Mouse (Mus musculus) cerebellum, adult 2 months (tissue): ENCODE measurements at regions not wholly inside any gene's neighbourhood (a gene's known extent, or its start where the extent isn't known, plus 50 kb on each side); places are given as distances from the start of the nearest gene placed in this dataset.
A peak's percentile ranks its signal among the peaks of the same experiment; 100 is the strongest.

Source experiments
- DNase-seq, 2 experiments: peaks; one replicate each; pipeline ENCODE4 v3.0.0; 2021
- H3K27ac ChIP-seq: fragments of 200-500 bp; 2 replicates; pipeline ENCODE4 v1.5.1; 2012; ENCODE audit warnings: low read length, control low read depth, inconsistent platforms; ENCODE audit not compliant: insufficient read depth
- H3K27me3 ChIP-seq: fragments of 200-500 bp; 2 replicates; pipeline ENCODE4 v1.6.1; 2012; ENCODE audit warnings: inconsistent platforms, mild to moderate bottlenecking, low read length, moderate library complexity; ENCODE audit not compliant: control insufficient read depth, insufficient read depth
- H3K4me1 ChIP-seq: fragments of 200-500 bp; 2 replicates; pipeline ENCODE4 v1.6.1; 2011; ENCODE audit warnings: low read length; ENCODE audit not compliant: control insufficient read depth, insufficient read depth
- H3K4me3 ChIP-seq: fragments of 200-500 bp; replicated peaks from 2 replicates; pipeline ENCODE3; 2011; ENCODE audit warnings: mild to moderate bottlenecking, low read depth, low read length, control low read depth; ENCODE audit not compliant: insufficient read depth
- CTCF ChIP-seq: fragments of 200-500 bp; IDR thresholded peaks from 2 replicates; pipeline ENCODE4 v1.5.1; 2011; ENCODE audit warnings: low read depth, mild to moderate bottlenecking, control low read depth, low read length, moderate library complexity, borderline replicate concordance; ENCODE audit not compliant: insufficient read depth
- POLR2A ChIP-seq: fragments of 200-500 bp; IDR thresholded peaks from 2 replicates; pipeline ENCODE4 v1.6.1; 2011; ENCODE audit warnings: low read length, control low read depth, borderline replicate concordance; ENCODE audit not compliant: insufficient read depth
- WGBS: fragments of 180-500 bp; shearing (Covaris S2); methylation state at CpG from one replicate; pipeline ENCODE4 v1.1.7; 2018; 5-methylcytosine and 5-hydroxymethylcytosine counted together

- WGBS = 96% methylated on average over 7 of the region's 7 CpGs
- no peak for DNase-seq
- H3K27ac ChIP-seq = no peak overlapping the region
- no peak overlapping the region for H3K4me3 ChIP-seq
- TF ChIP-seq CTCF (no peak), POLR2A (no peak)
- no peaks in the 10 kb centered on the region for H3K27me3 ChIP-seq
- peaks cover 6% of the 10 kb centered on the region; the same call in 1 of the 2 replicates for H3K4me1 ChIP-seq
These were observed 53.2 kb upstream of the Rpl36-ps4 start for GRCm38 (mm10) chr17:87867611-87868010.

- TF ChIP-seq CTCF (no peak), POLR2A (no peak)
- Histone ChIP-seq H3K27me3 (no peaks in the 10 kb centered on the region), H3K4me3 (no peak overlapping the region), H3K27ac (no peak overlapping the region), H3K4me1 (peaks cover 5% of the 10 kb centered on the region; the same call in 1 of the 2 replicates)
- DNase-seq = no peak
- WGBS = 75% methylated on average over 15 of the region's 15 CpGs
These were observed 54.0 kb upstream of the Rpl36-ps4 start for GRCm38 (mm10) chr17:87866719-87867318.

GRCm38 (mm10) chr17:87866165-87866564 lies 54.6 kb upstream of the Rpl36-ps4 start:
- no peaks in the 10 kb centered on the region for H3K4me1 ChIP-seq
- H3K27me3 ChIP-seq = no peaks in the 10 kb centered on the region
- DNase-seq = no peak
- H3K4me3 ChIP-seq = no peak overlapping the region
- no peak overlapping the region for H3K27ac ChIP-seq
- TF ChIP-seq CTCF (no peak), POLR2A (no peak)
- WGBS = 82% methylated on average over 10 of the region's 10 CpGs

- TF ChIP-seq CTCF (no peak), POLR2A (no peak)
- no peak for DNase-seq
- H3K27me3 ChIP-seq = no peaks in the 10 kb centered on the region
- WGBS = 92% methylated on average over 8 of the region's 8 CpGs
- H3K4me1 ChIP-seq = no peaks in the 10 kb centered on the region
- H3K4me3 ChIP-seq = no peak overlapping the region
- no peak overlapping the region for H3K27ac ChIP-seq
These were observed 55.3 kb upstream of the Rpl36-ps4 start for GRCm38 (mm10) chr17:87865439-87865838.

GRCm38 (mm10) chr17:87864842-87865241 lies 55.9 kb upstream of the Rpl36-ps4 start:
- 93% methylated on average over 5 of the region's 5 CpGs for WGBS
- H3K4me3 ChIP-seq = no peak overlapping the region
- no peak overlapping the region for H3K27ac ChIP-seq
- H3K4me1 ChIP-seq = no peaks in the 10 kb centered on the region
- TF ChIP-seq POLR2A (no peak), CTCF (no peak)
- DNase-seq = no peak
- H3K27me3 ChIP-seq = no peaks in the 10 kb centered on the region

- Histone ChIP-seq H3K4me1 (no peaks in the 10 kb centered on the region), H3K4me3 (no peak overlapping the region), H3K27ac (no peak overlapping the region), H3K27me3 (no peaks in the 10 kb centered on the region)
- WGBS = 56% methylated on average over 5 of the region's 5 CpGs
- DNase-seq = peak in 1 of 2 experiments; percentile 5
- no peak for TF ChIP-seq POLR2A
These were observed 59.2 kb upstream of the Rpl36-ps4 start for GRCm38 (mm10) chr17:87861587-87861986.

- 76% methylated on average over 1 of the region's 1 CpGs for WGBS
- DNase-seq = no peak
- Histone ChIP-seq H3K27me3 (no peaks in the 10 kb centered on the region), H3K4me3 (no peak overlapping the region), H3K4me1 (peaks cover 16% of the 10 kb centered on the region), H3K27ac (no peak overlapping the region)
- TF ChIP-seq POLR2A (no peak), CTCF (no peak)
These were observed 53.7 kb upstream of the Kcnk12 start for GRCm38 (mm10) chr17:87851456-87851855.

GRCm38 (mm10) chr17:87849897-87850296 lies 52.1 kb upstream of the Kcnk12 start:
- Histone ChIP-seq H3K4me3 (no peak overlapping the region), H3K4me1 (peaks cover 16% of the 10 kb centered on the region), H3K27ac (no peak overlapping the region), H3K27me3 (no peaks in the 10 kb centered on the region)
- no peak for TF ChIP-seq POLR2A
- TF ChIP-seq CTCF = no peak
- no peak for DNase-seq
- 50% methylated on average over 7 of the region's 7 CpGs for WGBS
